8 mouse cellular contexts compared by ENCODE assay signal in genomic region chr7:49751148-49751547, GRCm38 (mm10). TPM values are rescaled to one million over a fixed set of nuclear protein-coding genes. Genes with fewer than 3 reads are reported as not detected.
DNase-seq lines count a peak whose midpoint lies in the region; ATAC-seq and TF ChIP-seq lines count a peak whose summit lies in the region.
"Had no signal": no experiment of that assay in that cellular context is flagged by ENCODE, and none has a peak within 500 bp of the region (broad histone marks: within the 10 kb centered on the region; RNA-seq: fewer than 3 reads in every experiment).

No protein-coding gene starts in this region.

- H3K4me3 ChIP-seq in hindbrain, embryonic 11.5 days (ENCODE audit: low read depth, low read length), result no peak overlapping the region
- no peak overlapping the region for H3K4me3 ChIP-seq in hindbrain, embryonic 16.5 days (ENCODE audit: low read length)
- H3K4me3 ChIP-seq in E14TG2a.4 (replicated peaks; ENCODE audit: low read length), result no peak overlapping the region
- H3K4me3 ChIP-seq: limb, embryonic 15.5 days had no signal

- peak; percentile 76 for TF ChIP-seq CTCF in E14TG2a.4 (conservative IDR thresholded peaks at IDR 0.05; ENCODE audit: low read length)

- no peak for ATAC-seq in hindbrain, embryonic 11.5 days (ENCODE audit: low FRiP score)
- no peak for ATAC-seq in hindbrain, embryonic 16.5 days

- H3K4me1 ChIP-seq in hindbrain, embryonic 11.5 days (replicated peaks; ENCODE audit: control insufficient read depth, insufficient read depth, low read length), result no peaks in the 10 kb centered on the region
- H3K4me1 ChIP-seq in hindbrain, embryonic 16.5 days (ENCODE audit: control insufficient read depth, insufficient read depth, low read depth, low read length), result no peaks in the 10 kb centered on the region
- H3K4me1 ChIP-seq in E14TG2a.4 (replicated peaks; ENCODE audit: low read depth, low read length), result peaks cover 21% of the 10 kb centered on the region
- H3K4me1 ChIP-seq: limb, embryonic 15.5 days had no signal

- no peak overlapping the region for H3K9ac ChIP-seq in hindbrain, embryonic 11.5 days (ENCODE audit: low read depth, low read length)
- H3K9ac ChIP-seq in hindbrain, embryonic 16.5 days (ENCODE audit: low read depth, low read length), result no peak overlapping the region
- H3K9ac ChIP-seq: limb, embryonic 15.5 days had no signal

- peak; percentile 70 for DNase-seq in hindbrain, embryonic 11.5 days (ENCODE audit: low spot score)
- DNase-seq in 416B (ENCODE audit: low read depth), result peak; percentile 67
- peak; percentile 34 for DNase-seq in embryo, embryonic 11.5 days (ENCODE audit: low read depth, low spot score)
- peak; percentile 38 for DNase-seq in layer of hippocampus, adult 9-10 months (ENCODE audit: low spot score)
- peak; percentile 16 for DNase-seq in right cerebral cortex, postnatal 14 days

- WGBS in hindbrain, embryonic 11.5 days, result 10% methylated on average over 4 of the region's 4 CpGs
- 9% methylated on average over 4 of the region's 4 CpGs for WGBS in hindbrain, embryonic 16.5 days

- H3K27me3 ChIP-seq in hindbrain, embryonic 11.5 days (ENCODE audit: control insufficient read depth, insufficient read depth, low read length), result peaks cover 55% of the 10 kb centered on the region
- H3K27me3 ChIP-seq in hindbrain, embryonic 16.5 days (replicated peaks; ENCODE audit: control insufficient read depth, insufficient read depth, low read length), result peaks cover 54% of the 10 kb centered on the region
- H3K27me3 ChIP-seq in E14TG2a.4 (ENCODE audit: insufficient read depth, low read length), result peaks cover 9% of the 10 kb centered on the region

- no peak overlapping the region for H3K27ac ChIP-seq in hindbrain, embryonic 11.5 days (ENCODE audit: low read depth, low read length)
- H3K27ac ChIP-seq in hindbrain, embryonic 16.5 days (ENCODE audit: low read depth, low read length), result no peak overlapping the region
- H3K27ac ChIP-seq: limb, embryonic 15.5 days had no signal

- H3K9me3 ChIP-seq in hindbrain, embryonic 11.5 days (ENCODE audit: control insufficient read depth, low read length), result no peaks in the 10 kb centered on the region
- no peaks in the 10 kb centered on the region for H3K9me3 ChIP-seq in hindbrain, embryonic 16.5 days (ENCODE audit: control insufficient read depth, low read length)
- H3K9me3 ChIP-seq in E14TG2a.4 (ENCODE audit: low read length), result no peaks in the 10 kb centered on the region
- H3K9me3 ChIP-seq: limb, embryonic 15.5 days had no signal

- no peak overlapping the region for H3K4me2 ChIP-seq in hindbrain, embryonic 11.5 days (replicated peaks; ENCODE audit: low read depth, low read length)
- no peak overlapping the region for H3K4me2 ChIP-seq in hindbrain, embryonic 16.5 days (ENCODE audit: low read length)
- H3K4me2 ChIP-seq: limb, embryonic 15.5 days had no signal

- no peaks in the 10 kb centered on the region for H3K36me3 ChIP-seq in hindbrain, embryonic 11.5 days (ENCODE audit: control insufficient read depth, insufficient read depth, low read length)
- no peaks in the 10 kb centered on the region for H3K36me3 ChIP-seq in hindbrain, embryonic 16.5 days (ENCODE audit: control insufficient read depth, insufficient read depth, low read length)
- H3K36me3 ChIP-seq in E14TG2a.4 (ENCODE audit: insufficient read depth, low read length), result no peaks in the 10 kb centered on the region
- H3K36me3 ChIP-seq: limb, embryonic 15.5 days had no signal

RNA-seq across cellular contexts. Expression of gene Htatip2, which starts 7.8 kb away (rescaled TPM):
- 3.3 and 4.4 TPM in 2 replicates for polyA plus RNA-seq in hindbrain, embryonic 11.5 days (2014; fragmentation: Nextera tagmentation; extraction: Ambion mirVana)
- polyA plus RNA-seq in hindbrain, embryonic 16.5 days (2015; fragmentation: Nextera tagmentation; extraction: Ambion mirVana), result 4.2 and 5.2 TPM in 2 replicates

RNA-seq across cellular contexts. Expression of gene Prmt3, which starts 27.0 kb away (rescaled TPM):
- 53.5 and 56.8 TPM in 2 replicates for polyA plus RNA-seq in hindbrain, embryonic 11.5 days (2014; fragmentation: Nextera tagmentation; extraction: Ambion mirVana)
- 44.9 and 50.0 TPM in 2 replicates for polyA plus RNA-seq in hindbrain, embryonic 16.5 days (2015; fragmentation: Nextera tagmentation; extraction: Ambion mirVana)

Comparison
In these comparisons a context has a peak if more than half of its experiments do, and no peak if none do; other contexts are left out.
1. DNase-seq: peak in every context shown above with its lines; median percentile 70 in hindbrain, embryonic 11.5 days; 67 in 416B; 38 in layer of hippocampus, adult 9-10 months; 34 in embryo, embryonic 11.5 days; 16 in right cerebral cortex, postnatal 14 days.